Mouse (Mus musculus): ENCODE data around the gene Ccdc146. TPM values are rescaled to one million over a fixed set of nuclear protein-coding genes. Genes with fewer than 3 reads are reported as not detected.
"Not testable (repeated sequence)": the region's sequence is repeated elsewhere in the genome, so short reads cannot be mapped to it uniquely, and the experiment has no call there.

Gene Ccdc146
- total RNA-seq, 2 experiments from 2014 or later: 0.20 to 0.25 TPM

GRCm38 (mm10) chr5:21277685-21278084, 146.8 kb downstream of the Ccdc146 start:
- intact Hi-C loops (cut with DNase I): not testable (repeated sequence)
- peak in 1 of 2 experiments; percentile 25 for DNase-seq (ENCODE audit: low spot score in 2 of 2)

- intact Hi-C loops (cut with DNase I): loop anchor here (5.0 kb wide), 1 partner anchor 151 kb away; the partner anchor contains the start of genes Ccdc146 and Fam185a
- no peak for DNase-seq (ENCODE audit: low spot score in 2 of 2)
Observed at GRCm38 (mm10) chr5:21271386-21272354, 152.8 kb downstream of the Ccdc146 start.

GRCm38 (mm10) chr5:21270756-21271155, 153.7 kb downstream of the Ccdc146 start:
- intact Hi-C loops (cut with DNase I): loop anchor here (5.0 kb wide), 1 partner anchor 152 kb away; the partner anchor contains the start of genes Ccdc146 and Fam185a
- DNase-seq (ENCODE audit: low spot score in 2 of 2): no peak

- intact Hi-C loops (cut with DNase I): loop anchor here (5.0 kb wide), 1 partner anchor 373 kb away; no protein-coding TSS in a partner anchor
Observed at GRCm38 (mm10) chr5:21269446-21269845, 155.0 kb downstream of the Ccdc146 start.

GRCm38 (mm10) chr5:21267090-21267489, 157.4 kb downstream of the Ccdc146 start:
- intact Hi-C loops (cut with DNase I): loop anchor here (5.0 kb wide), 1 partner anchor 375 kb away; no protein-coding TSS in a partner anchor

More at GRCm38 (mm10) chr5:21269446-21269845, 155.0 kb downstream of the Ccdc146 start:
- no peak for DNase-seq (ENCODE audit: low spot score in 2 of 2)

GRCm38 (mm10) chr5:21265049-21265448, 159.4 kb downstream of the Ccdc146 start:
- intact Hi-C loops (cut with DNase I): loop anchor here (5.0 kb wide), 1 partner anchor 377 kb away; no protein-coding TSS in a partner anchor
- DNase-seq (ENCODE audit: low spot score in 2 of 2): peak; percentile 91 to 92

More at GRCm38 (mm10) chr5:21267090-21267489, 157.4 kb downstream of the Ccdc146 start:
- DNase-seq (ENCODE audit: low spot score in 2 of 2): no peak

- intact Hi-C loops (cut with DNase I): loop anchor here (5.0 kb wide), 2 partner anchors 378 to 473 kb away; partner anchors contain the start of gene Pmpcb
- DNase-seq (ENCODE audit: low spot score in 2 of 2): no peak
Observed at GRCm38 (mm10) chr5:21264352-21265021, 160.0 kb downstream of the Ccdc146 start.

- intact Hi-C loops (cut with DNase I): loop anchor here (5.0 kb wide), 1 partner anchor 474 kb away; the partner anchor contains the start of gene Pmpcb
Observed at GRCm38 (mm10) chr5:21263202-21264055, 161.0 kb downstream of the Ccdc146 start.

GRCm38 (mm10) chr5:21261202-21261844, 163.2 kb downstream of the Ccdc146 start:
- no peak for DNase-seq (ENCODE audit: low spot score in 2 of 2)
- intact Hi-C loops (cut with DNase I): loop anchor here (5.0 kb wide), 1 partner anchor 476 kb away; the partner anchor contains the start of gene Pmpcb

More at GRCm38 (mm10) chr5:21263202-21264055, 161.0 kb downstream of the Ccdc146 start:
- peak; percentile 18 to 35 for DNase-seq (ENCODE audit: low spot score in 2 of 2)

- intact Hi-C loops (cut with DNase I): loop anchor here (5.0 kb wide), 1 partner anchor 477 kb away; the partner anchor contains the start of gene Pmpcb
- DNase-seq (ENCODE audit: low spot score in 2 of 2): no peak
Observed at GRCm38 (mm10) chr5:21260746-21261145, 163.7 kb downstream of the Ccdc146 start.

- intact Hi-C loops (cut with DNase I): loop anchor here (10.0 kb wide), 1 partner anchor 203 kb away; the partner anchor contains the start of gene Ptpn12
- no peak for DNase-seq (ENCODE audit: low spot score in 2 of 2)
Observed at GRCm38 (mm10) chr5:21257806-21258205, 166.7 kb downstream of the Ccdc146 start.

- intact Hi-C loops (cut with DNase I): loop anchor here (10.0 kb wide), 1 partner anchor 202 kb away; the partner anchor contains the start of gene Ptpn12
Observed at GRCm38 (mm10) chr5:21257126-21257525, 167.4 kb downstream of the Ccdc146 start.

GRCm38 (mm10) chr5:21255551-21256132, 168.8 kb downstream of the Ccdc146 start:
- no peak for DNase-seq (ENCODE audit: low spot score in 2 of 2)

More at GRCm38 (mm10) chr5:21257126-21257525, 167.4 kb downstream of the Ccdc146 start:
- no peak for DNase-seq (ENCODE audit: low spot score in 2 of 2)

GRCm38 (mm10) chr5:21254731-21255525, 169.5 kb downstream of the Ccdc146 start:
- no peak for DNase-seq (ENCODE audit: low spot score in 2 of 2)
- intact Hi-C loops (cut with DNase I): loop anchor here (10.0 kb wide), 1 partner anchor 200 kb away; the partner anchor contains the start of gene Ptpn12

More at GRCm38 (mm10) chr5:21255551-21256132, 168.8 kb downstream of the Ccdc146 start:
- intact Hi-C loops (cut with DNase I): loop anchor here (10.0 kb wide), 1 partner anchor 201 kb away; the partner anchor contains the start of gene Ptpn12

- intact Hi-C loops (cut with DNase I): no loop called here
- DNase-seq (ENCODE audit: low spot score in 2 of 2): no peak
Observed at GRCm38 (mm10) chr5:21248834-21249233, 175.6 kb downstream of the Ccdc146 start.

GRCm38 (mm10) chr5:21247916-21248315, 176.6 kb downstream of the Ccdc146 start:
- peak; percentile 46 to 54 for DNase-seq (ENCODE audit: low spot score in 2 of 2)
- intact Hi-C loops (cut with DNase I): no loop called here
